Mouse (Mus musculus) midbrain, embryonic 14.5 days (tissue): Measurements from ENCODE around the gene Natd1. TPM values are rescaled to one million over a fixed set of nuclear protein-coding genes. Genes with fewer than 3 reads are reported as not detected.

Experiments
- ATAC-seq: fragments of 200-750 bp; cut with Nextera tagmentation; 2 replicates; pipeline ENCODE4 v1.8.0; 2017; ENCODE audit warnings: moderate number of reproducible peaks, moderate library complexity; ENCODE audit not compliant: low FRiP score, low TSS enrichment
- DNase-seq: peaks from one replicate; pipeline ENCODE4 v3.0.0-alpha.2; 2015
- H3K27ac ChIP-seq: fragments of 300-500 bp; sonication (generic); replicated peaks from 2 replicates; pipeline ENCODE4 v1.5.1; 2014; ENCODE audit warnings: mild to moderate bottlenecking, low read depth, low read length, moderate library complexity
- H3K27me3 ChIP-seq: fragments of 300-500 bp; sonication (generic); 2 replicates; pipeline ENCODE4 v1.6.1; 2014; ENCODE audit warnings: low read length, control low read depth, mixed read lengths; ENCODE audit not compliant: control insufficient read depth, insufficient read depth
- H3K36me3 ChIP-seq: fragments of 300-500 bp; sonication (generic); 2 replicates; pipeline ENCODE4 v1.6.1; 2014; ENCODE audit warnings: low read length, control low read depth; ENCODE audit not compliant: control insufficient read depth, insufficient read depth
- H3K4me1 ChIP-seq: fragments of 300-500 bp; sonication (generic); 2 replicates; pipeline ENCODE4 v1.6.1; 2014; ENCODE audit warnings: mild to moderate bottlenecking, antibody characterized with exemption, low read length, control low read depth; ENCODE audit not compliant: control insufficient read depth, insufficient read depth
- H3K4me2 ChIP-seq: fragments of 300-500 bp; sonication (generic); 2 replicates; pipeline ENCODE4 v1.6.1; 2014; ENCODE audit warnings: mild to moderate bottlenecking, low read length, moderate library complexity
- H3K4me3 ChIP-seq: fragments of 300-500 bp; sonication (generic); replicated peaks from 2 replicates; pipeline ENCODE4 v1.5.1; 2014; ENCODE audit warnings: low read depth, low read length
- H3K9ac ChIP-seq: fragments of 300-500 bp; sonication (generic); replicated peaks from 2 replicates; pipeline ENCODE4 v1.6.1; 2014; ENCODE audit warnings: mild to moderate bottlenecking, low read length, moderate library complexity
- H3K9me3 ChIP-seq: fragments of 300-500 bp; sonication (generic); 2 replicates; pipeline ENCODE4 v1.6.1; 2016; ENCODE audit warnings: low read length, control low read depth, mixed read lengths; ENCODE audit not compliant: control insufficient read depth
- WGBS: fragments of 180-500 bp; shearing (Covaris S2); extraction: QIAGEN DNeasy Blood & Tissue Kit; methylation state at CpG from one replicate; pipeline ENCODE4 v1.1.7; 2014; 5-methylcytosine and 5-hydroxymethylcytosine counted together
- polyA plus RNA-seq: library from polyadenylated mRNA; unstranded; fragments of >200 nt; fragmentation: Nextera tagmentation; extraction: Ambion mirVana; gene quantifications from 2 replicates; pipeline ENCODE4 v1.2.1, GENCODE M21; 2014

The Natd1 gene
- polyA plus RNA-seq, 1 experiment from 2014 or later: 42.2 TPM

GRCm38 (mm10) chr11:60952362-60952761, 37.8 kb upstream of the Natd1 start:
- Histone ChIP-seq H3K36me3 (peaks cover 38% of the 10 kb centered on the region), H3K4me3 (no peak overlapping the region)

GRCm38 (mm10) chr11:60951896-60952295, 37.3 kb upstream of the Natd1 start:
- 97% methylated on average over 5 of the region's 5 CpGs for WGBS
- Histone ChIP-seq H3K9me3 (no peaks in the 10 kb centered on the region), H3K27me3 (no peaks in the 10 kb centered on the region), H3K27ac (no peak overlapping the region), H3K4me2 (no peak overlapping the region), H3K36me3 (peaks cover 43% of the 10 kb centered on the region), H3K9ac (no peak overlapping the region), H3K4me3 (no peak overlapping the region), H3K4me1 (no peaks in the 10 kb centered on the region)
- DNase-seq (no peak), ATAC-seq (no peak)

More at GRCm38 (mm10) chr11:60952362-60952761, 37.8 kb upstream of the Natd1 start:
- WGBS: 91% methylated on average over 3 of the region's 3 CpGs
- ATAC-seq: no peak
- Histone ChIP-seq H3K4me2 (no peak overlapping the region), H3K4me1 (no peaks in the 10 kb centered on the region), H3K27ac (no peak overlapping the region), H3K9ac (no peak overlapping the region), H3K27me3 (no peaks in the 10 kb centered on the region), H3K9me3 (no peaks in the 10 kb centered on the region)
- DNase-seq: no peak

- no peak for ATAC-seq
- H3K27me3 ChIP-seq: no peaks in the 10 kb centered on the region
- no peak overlapping the region for H3K4me3 ChIP-seq
- no peaks in the 10 kb centered on the region for H3K4me1 ChIP-seq
- no peak overlapping the region for H3K27ac ChIP-seq
- no peaks in the 10 kb centered on the region for H3K9me3 ChIP-seq
- peaks cover 59% of the 10 kb centered on the region for H3K36me3 ChIP-seq
- 37% methylated on average over 4 of the region's 4 CpGs for WGBS
- H3K4me2 ChIP-seq: no peak overlapping the region
- DNase-seq: no peak
- H3K9ac ChIP-seq: no peak overlapping the region
Observed at GRCm38 (mm10) chr11:60945003-60945402, 30.5 kb upstream of the Natd1 start.

GRCm38 (mm10) chr11:60942263-60943015, 27.9 kb upstream of the Natd1 start:
- Histone ChIP-seq H3K9me3 (no peaks in the 10 kb centered on the region), H3K4me2 (no peak overlapping the region), H3K4me1 (no peaks in the 10 kb centered on the region), H3K27ac (no peak overlapping the region), H3K4me3 (no peak overlapping the region), H3K36me3 (peaks cover 44% of the 10 kb centered on the region), H3K27me3 (no peaks in the 10 kb centered on the region), H3K9ac (no peak overlapping the region)
- 96% methylated on average over 9 of the region's 9 CpGs for WGBS
- ATAC-seq: no peak
- DNase-seq: no peak

DNA sequence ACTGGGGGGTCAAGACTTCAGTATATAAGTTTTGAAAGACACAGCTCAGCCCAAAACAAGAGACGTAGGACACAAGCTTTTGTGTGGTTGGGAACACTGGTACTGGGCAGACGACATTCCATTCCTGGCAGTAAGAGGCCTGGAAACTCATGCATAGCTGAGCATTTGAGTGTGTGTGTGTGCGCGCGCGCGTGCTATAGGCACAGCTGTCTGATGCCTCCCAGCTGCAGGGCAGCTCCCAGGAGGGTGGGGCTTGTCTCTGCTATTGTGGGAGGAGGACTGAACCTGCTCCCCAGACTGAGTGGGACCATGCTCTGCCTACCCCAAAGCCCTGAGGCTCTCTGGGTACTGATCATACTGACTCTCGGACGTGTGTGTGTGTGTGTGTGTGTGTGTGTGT, 26.8 kb upstream of the Natd1 start:
- H3K9ac ChIP-seq: no peak overlapping the region
- no peaks in the 10 kb centered on the region for H3K9me3 ChIP-seq
- H3K27ac ChIP-seq: no peak overlapping the region
- H3K4me1 ChIP-seq: no peaks in the 10 kb centered on the region
- DNase-seq (no peak), ATAC-seq (no peak)
- WGBS: 62% methylated on average over 9 of the region's 9 CpGs
- peaks cover 34% of the 10 kb centered on the region for H3K36me3 ChIP-seq
- H3K4me3 ChIP-seq: no peak overlapping the region
- no peaks in the 10 kb centered on the region for H3K27me3 ChIP-seq
- no peak overlapping the region for H3K4me2 ChIP-seq

DNA sequence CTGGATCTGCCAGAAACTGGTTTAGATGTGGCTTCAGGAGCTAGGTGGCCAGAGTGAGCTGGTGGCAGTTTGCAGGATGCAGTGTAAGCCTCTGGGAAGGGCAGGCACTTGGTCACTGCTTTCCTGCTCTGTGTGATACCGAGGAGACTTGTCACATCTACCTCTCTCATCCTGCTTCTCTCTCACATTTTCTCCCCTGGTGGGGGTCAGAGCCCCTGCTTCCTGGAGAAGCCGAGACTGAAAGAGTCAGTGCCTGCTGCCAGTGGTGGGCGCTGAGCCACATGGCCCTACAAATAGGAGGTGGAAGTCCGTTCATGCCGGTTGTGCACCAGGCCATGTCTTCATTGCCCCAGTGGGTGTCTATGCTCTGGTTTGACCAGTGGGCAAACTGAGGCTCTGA, 26.0 kb upstream of the Natd1 start:
- no peaks in the 10 kb centered on the region for H3K9me3 ChIP-seq
- ATAC-seq (no peak), DNase-seq (no peak)
- H3K27ac ChIP-seq: no peak overlapping the region
- H3K4me1 ChIP-seq: no peaks in the 10 kb centered on the region
- H3K27me3 ChIP-seq: no peaks in the 10 kb centered on the region
- peaks cover 27% of the 10 kb centered on the region for H3K36me3 ChIP-seq
- WGBS: 88% methylated on average over 5 of the region's 5 CpGs
- H3K4me2 ChIP-seq: no peak overlapping the region
- no peak overlapping the region for H3K4me3 ChIP-seq
- no peak overlapping the region for H3K9ac ChIP-seq

- Histone ChIP-seq H3K36me3 (peaks cover 24% of the 10 kb centered on the region), H3K4me3 (no peak overlapping the region), H3K9me3 (no peaks in the 10 kb centered on the region), H3K9ac (no peak overlapping the region), H3K27me3 (no peaks in the 10 kb centered on the region), H3K4me1 (no peaks in the 10 kb centered on the region), H3K4me2 (no peak overlapping the region), H3K27ac (no peak overlapping the region)
- no peak for DNase-seq
- WGBS: 100% methylated on average over 3 of the region's 3 CpGs
- no peak for ATAC-seq
Observed at GRCm38 (mm10) chr11:60939487-60939886, 24.9 kb upstream of the Natd1 start.

- ATAC-seq (no peak), DNase-seq (no peak)
- Histone ChIP-seq H3K4me3 (no peak overlapping the region), H3K27ac (no peak overlapping the region), H3K9ac (no peak overlapping the region), H3K27me3 (no peaks in the 10 kb centered on the region), H3K9me3 (no peaks in the 10 kb centered on the region), H3K4me2 (no peak overlapping the region), H3K4me1 (peaks cover 6% of the 10 kb centered on the region), H3K36me3 (peaks cover 5% of the 10 kb centered on the region)
- WGBS: 82% methylated on average over 3 of the region's 3 CpGs
Observed at GRCm38 (mm10) chr11:60937611-60938010, 23.1 kb upstream of the Natd1 start.

GRCm38 (mm10) chr11:60935975-60936373, 21.4 kb upstream of the Natd1 start:
- Histone ChIP-seq H3K9ac (no peak overlapping the region), H3K4me2 (no peak overlapping the region), H3K27ac (no peak overlapping the region), H3K27me3 (no peaks in the 10 kb centered on the region), H3K4me3 (no peak overlapping the region), H3K9me3 (no peaks in the 10 kb centered on the region), H3K4me1 (peaks cover 10% of the 10 kb centered on the region), H3K36me3 (no peaks in the 10 kb centered on the region)
- WGBS: 90% methylated on average over 4 of the region's 4 CpGs
- no peak for DNase-seq
- no peak for ATAC-seq
